Mouse (Mus musculus) liver, postnatal 0 days (tissue): ENCODE measurements around the gene Dpagt1. TPM values are rescaled to one million over a fixed set of nuclear protein-coding genes. Genes with fewer than 3 reads are reported as not detected.
"Not testable (repeated sequence)": the region's sequence is repeated elsewhere in the genome, so short reads cannot be mapped to it uniquely, and the experiment has no call there.

Experiments used
- ATAC-seq: fragments of 200-750 bp; cut with Nextera tagmentation; 2 replicates; pipeline ENCODE4 v1.8.0; 2017; ENCODE audit warnings: mild to moderate bottlenecking, moderate library complexity
- DNase-seq: peaks from one replicate; pipeline ENCODE4 v3.0.0-alpha.2; 2016
- H3K27ac ChIP-seq: fragments of 300-500 bp; sonication (generic); 2 replicates; pipeline ENCODE4 v1.5.1; 2014; ENCODE audit warnings: antibody characterized with exemption, moderate library complexity, mild to moderate bottlenecking, low read depth
- H3K27me3 ChIP-seq: fragments of 300-500 bp; sonication (generic); 2 replicates; pipeline ENCODE4 v1.6.1; 2014; ENCODE audit warnings: low read length, control low read depth, mixed read lengths; ENCODE audit not compliant: insufficient read depth
- H3K36me3 ChIP-seq: fragments of 300-500 bp; sonication (generic); replicated peaks from 2 replicates; pipeline ENCODE4 v1.6.1; 2014; ENCODE audit warnings: mild to moderate bottlenecking, control low read depth, low read length, moderate library complexity, mixed read lengths; ENCODE audit not compliant: insufficient read depth
- H3K4me1 ChIP-seq: fragments of 300-500 bp; sonication (generic); 2 replicates; pipeline ENCODE4 v1.6.1; 2014; ENCODE audit warnings: antibody characterized with exemption, mild to moderate bottlenecking, control low read depth; ENCODE audit not compliant: insufficient read depth
- H3K4me2 ChIP-seq: fragments of 300-500 bp; sonication (generic); 2 replicates; pipeline ENCODE4 v1.6.1; 2014; ENCODE audit warnings: low read depth, mild to moderate bottlenecking, low read length, moderate library complexity, mixed read lengths
- H3K4me3 ChIP-seq: fragments of 300-500 bp; sonication (generic); 2 replicates; pipeline ENCODE4 v1.5.1; 2014; ENCODE audit warnings: low read depth, low read length
- H3K9ac ChIP-seq: fragments of 300-500 bp; sonication (generic); replicated peaks from 2 replicates; pipeline ENCODE4 v1.6.1; 2014; ENCODE audit warnings: mild to moderate bottlenecking, moderate library complexity
- H3K9me3 ChIP-seq: fragments of 300-500 bp; sonication (generic); 2 replicates; pipeline ENCODE4 v1.6.1; 2016; ENCODE audit warnings: mild to moderate bottlenecking, control low read depth, low read length, mixed read lengths
- CTCF ChIP-seq: sonication (generic); IDR thresholded peaks from 2 replicates; pipeline ENCODE4 v1.5.1; 2016; ENCODE audit warnings: antibody characterized with exemption, low read depth
- EP300 ChIP-seq: IDR thresholded peaks from 2 replicates; pipeline ENCODE4 v1.6.1; 2016; ENCODE audit warnings: antibody characterized with exemption, low read depth, mild to moderate bottlenecking
- WGBS: fragments of 180-500 bp; shearing (Covaris S2); extraction: QIAGEN DNeasy Blood & Tissue Kit; methylation state at CpG from one replicate; pipeline ENCODE4 v1.1.7; 2014; ENCODE audit not compliant: insufficient replicate concordance; 5-methylcytosine and 5-hydroxymethylcytosine counted together
- polyA plus RNA-seq: library from polyadenylated mRNA; unstranded; fragments of >200 nt; fragmentation: Nextera tagmentation; extraction: Ambion mirVana; gene quantifications from 2 replicates; pipeline ENCODE4 v1.2.1, GENCODE M21; 2015

Gene Dpagt1
- polyA plus RNA-seq, 1 experiment from 2014 or later, result 19.0 TPM

- Histone ChIP-seq H3K4me3 (peak within 1 kb of the TSS; percentile 70), H3K9ac (peak within 1 kb of the TSS; percentile 76), H3K27me3 (peaks cover 17% of the 10 kb centered on the region; the same call in 1 of the 2 replicates), H3K4me1 (peaks cover 12% of the 10 kb centered on the region), H3K9me3 (no peaks in the 10 kb centered on the region), H3K36me3 (peaks cover 20% of the 10 kb centered on the region), H3K4me2 (peak within 1 kb of the TSS; percentile 77), H3K27ac (peak within 1 kb of the TSS; percentile 85)
- 2% methylated on average over 38 of the region's 38 CpGs for WGBS
- DNase-seq (peak; percentile 69), ATAC-seq (peak; percentile 86)
- TF ChIP-seq CTCF (no peak), EP300 (peak; percentile 89)
Measured at GRCm38 (mm10) chr9:44288076-44288958, 37.5 kb upstream of the Dpagt1 start, which contains the start of gene Abcg4. Abcg4 (minus strand) TSS chr9:44288615.

GRCm38 (mm10) chr9:44288959-44289291, 36.9 kb upstream of the Dpagt1 start:
- peak; percentile 34 for ATAC-seq

GRCm38 (mm10) chr9:44292490-44292889, 33.3 kb upstream of the Dpagt1 start:
- WGBS, result 75% methylated on average over 3 of the region's 3 CpGs
- no peak overlapping the region for H3K9ac ChIP-seq
- TF ChIP-seq CTCF (peak; percentile 85), EP300 (no peak)
- no peak for ATAC-seq
- no peak overlapping the region for H3K4me3 ChIP-seq
- H3K4me1 ChIP-seq, result peaks cover 12% of the 10 kb centered on the region
- no peaks in the 10 kb centered on the region for H3K9me3 ChIP-seq
- peaks cover 14% of the 10 kb centered on the region; the same call in 1 of the 2 replicates for H3K27me3 ChIP-seq
- DNase-seq, result peak; percentile 71
- no peak overlapping the region for H3K27ac ChIP-seq
- no peak overlapping the region for H3K4me2 ChIP-seq
- H3K36me3 ChIP-seq, result peaks cover 57% of the 10 kb centered on the region

More at GRCm38 (mm10) chr9:44288959-44289291, 36.9 kb upstream of the Dpagt1 start:
- H3K9ac ChIP-seq, result peak overlapping the region; percentile 76
- WGBS, result 15% methylated on average over 11 of the region's 11 CpGs
- H3K9me3 ChIP-seq, result no peaks in the 10 kb centered on the region
- H3K27ac ChIP-seq, result peak overlapping the region; percentile 85
- H3K27me3 ChIP-seq, result peaks cover 17% of the 10 kb centered on the region; the same call in 1 of the 2 replicates
- peak; percentile 39 for DNase-seq
- TF ChIP-seq EP300 (no peak), CTCF (no peak)
- H3K4me2 ChIP-seq, result peak overlapping the region; percentile 77
- peak overlapping the region; percentile 70 for H3K4me3 ChIP-seq
- H3K4me1 ChIP-seq, result peaks cover 12% of the 10 kb centered on the region
- H3K36me3 ChIP-seq, result peaks cover 26% of the 10 kb centered on the region

DNA sequence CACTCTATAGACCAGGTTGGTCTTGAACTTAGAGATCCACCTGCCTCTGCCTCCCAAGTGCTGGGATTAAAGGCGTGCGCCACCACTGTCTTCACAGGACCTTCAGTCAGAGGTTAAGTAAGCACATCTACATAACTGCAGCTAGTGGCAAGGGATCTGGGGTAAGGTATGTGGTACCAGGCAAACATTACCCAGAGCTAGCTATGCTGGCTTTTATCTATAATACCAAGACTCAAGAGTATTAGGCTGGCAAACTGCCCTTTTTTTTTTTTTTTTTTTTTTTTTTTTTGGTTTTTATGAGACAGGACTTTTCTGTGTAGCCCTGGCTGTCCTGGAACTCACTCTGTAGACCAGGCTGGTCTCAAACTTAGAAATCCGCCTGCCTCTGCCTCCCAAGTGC, 25.8 kb upstream of the Dpagt1 start:
- H3K27me3 ChIP-seq, H3K9me3 ChIP-seq, H3K4me3 ChIP-seq, H3K4me1 ChIP-seq, ATAC-seq, H3K9ac ChIP-seq, DNase-seq, H3K4me2 ChIP-seq: not testable (repeated sequence)
- 85% methylated on average over 3 of the region's 3 CpGs for WGBS
- 0 out of 2 replicates have a peak overlapping the region, but pooled peaks have one; percentile 8 for H3K27ac ChIP-seq
- peaks cover 75% of the 10 kb centered on the region for H3K36me3 ChIP-seq

DNA sequence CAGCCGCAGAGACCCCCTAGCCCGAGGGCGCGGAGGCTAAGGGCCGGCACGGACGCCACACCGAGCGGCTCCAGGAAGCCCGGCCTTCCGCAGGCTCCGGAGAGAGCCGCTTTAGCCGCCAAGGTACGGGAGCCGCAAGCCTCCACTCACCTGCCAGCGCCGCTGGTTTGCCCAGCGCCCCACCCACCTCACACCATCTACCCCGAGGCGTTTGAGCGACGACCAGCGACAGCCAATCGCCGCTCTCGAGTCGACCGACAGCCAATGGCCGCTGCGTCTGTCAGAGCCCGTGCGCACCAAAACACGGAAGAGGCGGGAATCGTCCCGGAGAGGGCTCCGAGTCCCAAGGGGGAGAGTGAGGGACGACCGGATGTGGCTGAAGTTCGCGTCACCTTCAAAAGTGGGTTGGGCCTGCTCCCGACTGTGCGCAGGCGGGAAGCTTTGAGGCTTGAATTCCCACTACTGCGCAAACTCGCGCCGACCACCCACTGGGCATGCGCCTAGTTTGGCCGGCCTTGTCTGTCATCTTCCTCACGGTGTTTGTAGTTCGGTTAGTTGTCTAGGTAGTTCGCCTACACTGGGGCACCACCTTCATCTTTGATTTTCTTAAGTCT, 20.2 kb upstream of the Dpagt1 start, which contains the start of gene Hinfp:
Gene Hinfp (minus strand): TSS at position 206 of the 614 bp plus-strand sequence.
- Histone ChIP-seq H3K9me3 (no peaks in the 10 kb centered on the region), H3K36me3 (peaks cover 28% of the 10 kb centered on the region), H3K4me3 (peak within 1 kb of the TSS; percentile 89), H3K4me1 (peaks cover 21% of the 10 kb centered on the region), H3K4me2 (peak within 1 kb of the TSS; percentile 86), H3K27ac (peak within 1 kb of the TSS; percentile 91), H3K9ac (peak within 1 kb of the TSS; percentile 94), H3K27me3 (no peaks in the 10 kb centered on the region)
- peak; percentile 98 for DNase-seq
- TF ChIP-seq EP300 (peak; percentile 64; the same call in 1 of the 2 replicates), CTCF (no peak)
- under 1% methylated on average over 53 of the region's 54 CpGs for WGBS
- peak; percentile 99 for ATAC-seq

DNA sequence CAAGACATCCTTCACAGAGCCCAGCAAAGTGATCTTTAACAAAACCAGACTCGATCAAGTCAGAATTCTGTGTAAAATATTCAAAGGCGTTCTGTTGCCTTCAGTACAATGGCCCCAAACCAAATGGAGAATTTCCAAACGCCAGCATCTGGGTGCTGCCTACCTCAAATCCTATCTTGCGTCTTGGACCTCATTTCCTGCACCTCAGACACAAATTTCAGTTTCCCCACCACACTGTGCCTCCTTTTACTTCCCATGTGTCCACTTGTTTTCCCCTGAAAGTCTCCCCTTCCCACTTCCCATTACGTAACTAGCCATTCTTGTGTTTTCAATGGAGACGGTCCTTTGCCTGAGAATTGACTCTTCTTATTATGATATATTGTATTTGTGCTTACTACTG, 19.3 kb upstream of the Dpagt1 start:
- no peak for TF ChIP-seq EP300
- TF ChIP-seq CTCF, result no peak
- H3K4me3 ChIP-seq, result no peak overlapping the region
- ATAC-seq (no peak), DNase-seq (no peak)
- no peaks in the 10 kb centered on the region for H3K9me3 ChIP-seq
- no peak overlapping the region for H3K27ac ChIP-seq
- H3K27me3 ChIP-seq, result no peaks in the 10 kb centered on the region
- no peak overlapping the region for H3K4me2 ChIP-seq
- peaks cover 26% of the 10 kb centered on the region for H3K36me3 ChIP-seq
- 83% methylated on average over 6 of the region's 6 CpGs for WGBS
- H3K9ac ChIP-seq, result no peak overlapping the region
- H3K4me1 ChIP-seq, result peaks cover 25% of the 10 kb centered on the region
